Mouse (Mus musculus) embryonic facial prominence, embryonic 15.5 days (tissue): ENCODE measurements around the gene Gm10188. TPM values are rescaled to one million over a fixed set of nuclear protein-coding genes. Genes with fewer than 3 reads are reported as not detected.

Source experiments
- ATAC-seq: fragments of 200-750 bp; cut with Nextera tagmentation; 2 replicates; pipeline ENCODE4 v1.8.0; 2017; ENCODE audit warnings: low read depth, moderate TSS enrichment; ENCODE audit not compliant: insufficient number of reproducible peaks, low FRiP score, low TSS enrichment
- H3K27ac ChIP-seq: fragments of 300-500 bp; sonication (generic); replicated peaks from 2 replicates; pipeline ENCODE4 v1.5.1; 2015; ENCODE audit warnings: mild to moderate bottlenecking, inconsistent platforms
- H3K27me3 ChIP-seq: fragments of 300-500 bp; sonication (generic); 2 replicates; pipeline ENCODE4 v1.6.1; 2015; ENCODE audit warnings: inconsistent platforms
- H3K36me3 ChIP-seq: fragments of 300-500 bp; sonication (generic); 2 replicates; pipeline ENCODE4 v1.6.1; 2015; ENCODE audit warnings: mild to moderate bottlenecking, inconsistent platforms
- H3K4me1 ChIP-seq: fragments of 300-500 bp; sonication (generic); 2 replicates; pipeline ENCODE4 v1.6.1; 2015; ENCODE audit warnings: inconsistent platforms
- H3K4me2 ChIP-seq: fragments of 300-500 bp; sonication (generic); replicated peaks from 2 replicates; pipeline ENCODE4 v1.6.1; 2015; ENCODE audit warnings: mild to moderate bottlenecking, inconsistent platforms
- H3K4me3 ChIP-seq: fragments of 300-500 bp; sonication (generic); replicated peaks from 2 replicates; pipeline ENCODE4 v1.5.1; 2015; ENCODE audit warnings: mild to moderate bottlenecking, inconsistent platforms
- H3K9ac ChIP-seq: fragments of 300-500 bp; sonication (generic); 2 replicates; pipeline ENCODE4 v1.6.1; 2015; ENCODE audit warnings: inconsistent platforms
- H3K9me3 ChIP-seq: fragments of 300-500 bp; sonication (generic); replicated peaks from 2 replicates; pipeline ENCODE4 v1.6.1; 2016; ENCODE audit warnings: inconsistent platforms
- WGBS: fragments of 180-500 bp; shearing (Covaris S2); methylation state at CpG from one replicate; pipeline ENCODE4 v1.1.7; 2015; 5-methylcytosine and 5-hydroxymethylcytosine counted together
- polyA plus RNA-seq: library from polyadenylated mRNA; unstranded; fragments of >200 nt; fragmentation: Nextera tagmentation; extraction: Ambion mirVana; gene quantifications from 2 replicates; pipeline ENCODE4 v1.2.1, GENCODE M21; 2015

Gm10188 gene
- polyA plus RNA-seq, 1 experiment from 2014 or later = not detected

DNA sequence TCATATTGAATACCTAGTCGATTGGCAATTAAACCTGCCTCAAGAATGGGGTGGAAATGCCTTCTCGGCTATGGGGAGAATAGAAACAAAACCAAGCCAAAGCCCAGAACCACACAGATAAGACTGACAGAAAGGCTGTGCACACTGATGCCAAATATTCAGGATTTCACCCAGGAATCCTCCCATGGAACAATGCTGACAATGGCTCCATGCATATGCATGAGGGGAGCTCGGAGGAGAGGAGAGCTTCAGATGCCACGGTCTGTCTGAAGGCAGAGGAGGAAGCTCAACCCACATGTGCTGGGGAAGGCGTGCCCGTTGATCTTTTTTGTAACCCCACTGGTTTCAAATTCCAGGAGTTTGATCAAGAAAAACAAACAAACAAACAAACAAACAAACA lies 7.4 kb downstream of the Gm10188 start:
- WGBS = 27% methylated on average over 6 of the region's 6 CpGs
- Histone ChIP-seq H3K36me3 (no peaks in the 10 kb centered on the region), H3K9me3 (no peaks in the 10 kb centered on the region), H3K27ac (no peak overlapping the region), H3K27me3 (no peaks in the 10 kb centered on the region), H3K4me3 (no peak overlapping the region), H3K4me1 (no peaks in the 10 kb centered on the region), H3K9ac (no peak overlapping the region), H3K4me2 (no peak overlapping the region)
- no peak for ATAC-seq

DNA sequence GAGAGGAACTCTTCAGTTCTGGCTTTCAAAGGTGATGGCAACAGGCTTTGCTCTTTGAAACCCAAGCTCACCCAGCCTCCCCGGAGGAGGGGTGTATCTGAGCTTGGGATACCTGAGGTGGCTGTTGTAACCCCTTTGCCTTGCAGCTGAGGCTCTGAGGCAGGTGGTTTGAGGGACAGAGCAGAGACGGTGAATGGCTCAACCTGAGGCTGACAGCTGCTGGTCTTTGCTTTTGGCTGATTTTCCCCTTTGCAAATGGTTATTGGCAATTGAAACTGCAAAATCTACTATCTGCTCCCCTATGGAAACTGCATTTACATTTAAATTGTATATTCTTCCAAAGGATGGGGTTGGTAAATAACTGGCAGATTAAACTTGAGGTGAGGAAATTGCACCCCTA lies 7.9 kb downstream of the Gm10188 start:
- Histone ChIP-seq H3K27ac (no peak overlapping the region), H3K9me3 (no peaks in the 10 kb centered on the region), H3K9ac (no peak overlapping the region), H3K4me1 (no peaks in the 10 kb centered on the region), H3K4me2 (no peak overlapping the region), H3K36me3 (no peaks in the 10 kb centered on the region), H3K4me3 (no peak overlapping the region), H3K27me3 (no peaks in the 10 kb centered on the region)
- ATAC-seq = no peak
- WGBS = 43% methylated on average over 2 of the region's 2 CpGs

DNA sequence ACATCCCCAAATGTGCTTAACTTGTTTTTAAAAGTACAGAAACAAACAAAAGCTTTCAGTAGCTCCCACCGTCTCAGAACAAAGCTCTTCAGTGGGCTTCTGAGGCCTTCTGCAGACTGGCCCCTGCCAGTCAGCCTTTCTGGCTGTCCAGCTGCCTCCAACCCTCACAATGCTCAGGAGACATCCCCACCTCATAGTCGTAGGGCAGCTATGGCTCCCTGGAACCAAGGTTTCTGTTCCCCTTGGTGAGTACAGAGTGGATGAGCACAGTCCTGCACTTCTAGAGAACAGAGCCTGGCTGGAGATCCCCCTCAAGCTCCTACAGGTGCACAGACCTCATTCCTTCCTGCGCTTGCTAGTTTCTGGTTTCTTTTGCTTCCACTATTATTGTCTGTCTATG lies 13.3 kb downstream of the Gm10188 start:
- Histone ChIP-seq H3K9ac (no peak overlapping the region), H3K4me3 (no peak overlapping the region), H3K36me3 (no peaks in the 10 kb centered on the region), H3K4me2 (no peak overlapping the region), H3K27me3 (no peaks in the 10 kb centered on the region; the same call in 1 of the 2 replicates), H3K9me3 (no peaks in the 10 kb centered on the region), H3K4me1 (peaks cover 12% of the 10 kb centered on the region), H3K27ac (no peak overlapping the region)
- 52% methylated on average over 3 of the region's 3 CpGs for WGBS
- ATAC-seq = no peak

DNA sequence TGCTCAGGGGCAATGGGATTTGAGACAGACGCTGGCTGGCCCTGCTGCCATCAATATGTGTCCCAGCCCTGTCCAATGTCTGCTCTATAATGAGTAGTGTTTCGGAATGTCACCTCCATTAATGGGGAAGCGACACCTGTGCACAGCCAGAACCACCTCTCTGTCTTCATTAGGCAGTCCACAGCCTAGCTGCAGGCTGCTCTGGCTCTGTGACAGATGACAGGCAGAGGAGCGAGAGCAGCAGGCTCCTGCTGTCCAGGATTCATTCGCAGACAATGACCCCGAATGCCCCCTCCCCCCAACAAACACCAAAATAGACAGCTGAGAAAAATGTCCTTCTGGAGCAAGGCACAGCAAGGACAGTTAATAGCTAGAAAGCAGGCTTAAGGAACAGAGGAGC lies 16.5 kb downstream of the Gm10188 start:
- H3K4me3 ChIP-seq = no peak overlapping the region
- no peak overlapping the region for H3K9ac ChIP-seq
- no peak overlapping the region for H3K4me2 ChIP-seq
- H3K27me3 ChIP-seq = no peaks in the 10 kb centered on the region; the same call in 1 of the 2 replicates
- WGBS = 52% methylated on average over 6 of the region's 6 CpGs
- H3K36me3 ChIP-seq = no peaks in the 10 kb centered on the region
- H3K27ac ChIP-seq = no peak overlapping the region
- no peaks in the 10 kb centered on the region for H3K9me3 ChIP-seq
- H3K4me1 ChIP-seq = peaks cover 34% of the 10 kb centered on the region
- ATAC-seq = no peak

DNA sequence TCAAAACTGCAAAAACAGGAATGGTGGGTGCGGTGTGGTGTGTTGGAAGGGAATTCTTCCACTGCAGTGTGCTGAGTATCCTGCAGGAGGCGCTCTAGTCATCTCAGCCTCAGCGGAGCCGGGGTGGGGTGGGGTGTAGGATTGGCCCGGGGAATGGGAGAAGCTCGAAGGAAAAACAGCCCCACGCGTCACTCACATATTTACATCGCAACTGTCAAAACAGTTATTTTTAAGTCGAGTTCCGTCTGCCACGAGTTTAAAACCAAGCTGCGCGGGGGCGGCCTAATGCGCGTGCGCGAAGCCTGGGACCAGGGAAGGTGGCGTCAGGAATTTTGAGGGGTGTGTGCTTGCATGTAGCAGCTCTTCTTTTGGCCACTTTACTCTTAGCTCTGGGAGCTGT lies 17.3 kb downstream of the Gm10188 start:
- Histone ChIP-seq H3K4me1 (peaks cover 36% of the 10 kb centered on the region), H3K4me3 (peak overlapping the region; percentile 37), H3K27me3 (no peaks in the 10 kb centered on the region; the same call in 1 of the 2 replicates), H3K9me3 (no peaks in the 10 kb centered on the region), H3K36me3 (no peaks in the 10 kb centered on the region), H3K27ac (no peak overlapping the region), H3K9ac (no peak overlapping the region), H3K4me2 (peak overlapping the region; percentile 52)
- ATAC-seq = peak; percentile 35; the same call in 1 of the 2 replicates
- WGBS = 3% methylated on average over 20 of the region's 20 CpGs

DNA sequence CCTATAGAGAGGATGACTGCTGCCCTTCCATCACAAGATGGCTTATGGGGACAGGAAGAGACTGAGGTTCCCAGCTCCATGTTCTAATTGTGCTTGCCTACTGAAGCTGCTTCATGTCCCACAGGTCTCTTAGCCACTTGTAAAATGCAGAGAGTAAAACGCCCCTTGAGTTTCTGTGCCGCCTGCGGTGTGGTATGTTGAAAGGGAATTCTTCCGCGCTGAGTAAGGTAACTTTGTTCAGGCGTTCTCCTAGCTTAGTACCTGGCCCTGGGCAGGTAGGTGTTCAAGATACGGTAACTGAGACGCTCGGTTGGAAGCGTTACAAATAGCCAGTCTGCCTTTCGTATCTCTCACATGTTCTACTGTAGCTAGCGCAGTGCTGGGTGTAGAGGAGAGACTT lies 17.9 kb downstream of the Gm10188 start:
- H3K4me1 ChIP-seq = peaks cover 36% of the 10 kb centered on the region
- no peak overlapping the region for H3K9ac ChIP-seq
- peak overlapping the region; percentile 37; the same call in 1 of the 2 replicates for H3K4me3 ChIP-seq
- ATAC-seq = peak; percentile 30; the same call in 1 of the 2 replicates
- 35% methylated on average over 12 of the region's 12 CpGs for WGBS
- peak overlapping the region; percentile 52 for H3K4me2 ChIP-seq
- H3K27me3 ChIP-seq = no peaks in the 10 kb centered on the region; the same call in 1 of the 2 replicates
- H3K36me3 ChIP-seq = no peaks in the 10 kb centered on the region
- no peak overlapping the region for H3K27ac ChIP-seq
- no peaks in the 10 kb centered on the region for H3K9me3 ChIP-seq

DNA sequence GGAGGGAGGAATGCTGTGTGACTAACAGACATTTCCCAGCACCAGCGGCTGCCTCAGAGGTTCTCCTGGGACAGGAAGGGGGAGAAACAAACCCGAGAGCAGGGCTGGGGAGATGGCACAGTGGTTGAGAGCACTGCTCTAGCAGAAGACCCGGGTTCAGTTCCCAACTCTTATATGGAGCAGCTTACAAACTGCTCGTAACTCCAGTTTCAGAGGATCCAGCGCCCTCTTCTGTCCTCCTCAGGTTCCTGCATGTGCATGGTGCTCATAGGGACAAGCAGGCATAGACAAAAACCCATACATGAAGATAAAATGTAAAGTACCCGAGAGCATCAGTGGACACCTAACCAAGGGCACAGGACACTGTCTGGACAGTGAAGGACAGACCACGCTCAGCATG lies 18.6 kb downstream of the Gm10188 start:
- 12% methylated on average over 7 of the region's 7 CpGs for WGBS
- no peak overlapping the region for H3K4me2 ChIP-seq
- no peaks in the 10 kb centered on the region for H3K36me3 ChIP-seq
- H3K9me3 ChIP-seq = no peaks in the 10 kb centered on the region
- no peak for ATAC-seq
- H3K4me1 ChIP-seq = peaks cover 36% of the 10 kb centered on the region
- H3K27ac ChIP-seq = no peak overlapping the region
- H3K4me3 ChIP-seq = no peak overlapping the region
- no peak overlapping the region for H3K9ac ChIP-seq
- no peaks in the 10 kb centered on the region; the same call in 1 of the 2 replicates for H3K27me3 ChIP-seq

DNA sequence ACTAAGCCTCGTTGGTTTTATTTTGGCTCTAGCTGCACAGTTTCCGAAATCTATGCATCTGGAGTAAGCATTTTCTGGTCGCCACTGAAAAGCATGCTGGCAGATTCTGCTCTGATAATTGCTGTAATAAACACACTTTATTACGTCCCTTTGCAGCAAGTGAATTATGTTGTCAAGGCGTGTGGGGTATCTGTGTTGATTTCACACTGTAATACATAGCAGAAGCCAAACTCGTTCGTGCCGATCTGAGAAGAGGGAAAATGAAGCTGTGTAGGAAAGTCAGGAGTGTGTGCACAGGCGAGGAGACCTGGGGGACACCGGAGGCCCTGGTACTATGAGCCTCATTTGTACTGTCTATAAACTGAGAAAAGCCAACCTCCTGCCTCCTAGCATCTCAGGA lies 20.2 kb downstream of the Gm10188 start:
- Histone ChIP-seq H3K4me1 (peaks cover 36% of the 10 kb centered on the region), H3K27me3 (no peaks in the 10 kb centered on the region; the same call in 1 of the 2 replicates), H3K4me2 (no peak overlapping the region), H3K36me3 (no peaks in the 10 kb centered on the region), H3K9ac (no peak overlapping the region), H3K4me3 (no peak overlapping the region), H3K9me3 (no peaks in the 10 kb centered on the region), H3K27ac (no peak overlapping the region)
- ATAC-seq = no peak
- WGBS = 50% methylated on average over 10 of the region's 10 CpGs

DNA sequence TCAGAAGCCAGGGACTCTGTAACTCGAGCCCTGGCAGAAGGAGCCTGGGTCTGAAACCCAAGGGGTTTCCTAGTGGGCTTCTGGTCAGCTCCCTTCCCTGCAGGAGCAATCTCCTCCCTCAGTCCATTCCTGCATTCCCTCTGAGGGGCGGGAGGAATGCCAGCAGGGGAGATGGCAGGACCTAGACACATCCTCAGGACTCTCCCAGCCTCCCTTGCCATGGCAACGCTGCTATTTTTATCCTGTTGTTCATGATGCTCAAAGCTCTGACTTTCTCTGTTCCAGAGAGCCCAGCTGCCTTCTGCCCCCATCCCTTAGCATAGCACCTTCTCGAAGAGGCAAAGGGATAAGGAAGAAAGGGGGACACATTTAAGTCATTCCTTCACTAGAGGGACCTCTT lies 21.4 kb downstream of the Gm10188 start:
- Histone ChIP-seq H3K9ac (no peak overlapping the region), H3K9me3 (no peaks in the 10 kb centered on the region), H3K36me3 (no peaks in the 10 kb centered on the region), H3K4me1 (peaks cover 36% of the 10 kb centered on the region), H3K27me3 (peaks cover 4% of the 10 kb centered on the region; the same call in 1 of the 2 replicates), H3K4me2 (no peak overlapping the region), H3K27ac (no peak overlapping the region), H3K4me3 (no peak overlapping the region)
- 17% methylated on average over 4 of the region's 4 CpGs for WGBS
- no peak for ATAC-seq

DNA sequence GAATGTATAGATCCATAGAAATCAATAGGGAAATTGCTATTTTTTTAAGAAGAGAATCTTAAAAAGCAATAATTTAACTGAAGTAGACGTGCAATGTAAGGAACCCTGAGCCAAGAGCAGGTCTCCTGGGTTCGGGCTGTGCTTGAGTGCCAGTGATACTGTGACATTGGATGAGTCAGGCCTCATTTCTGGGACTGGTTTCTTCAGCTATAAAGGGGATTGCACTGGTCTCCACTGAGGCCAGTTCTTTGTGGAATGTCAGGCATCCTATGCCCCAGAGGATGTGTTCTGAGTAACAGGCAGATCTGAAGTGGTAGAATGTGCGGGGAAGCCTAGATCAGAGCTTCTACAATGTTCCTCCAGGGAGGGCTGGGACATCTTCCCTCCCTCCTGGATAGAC lies 22.7 kb downstream of the Gm10188 start:
- 71% methylated on average over 3 of the region's 3 CpGs for WGBS
- Histone ChIP-seq H3K9me3 (no peaks in the 10 kb centered on the region), H3K36me3 (no peaks in the 10 kb centered on the region), H3K27ac (no peak overlapping the region), H3K27me3 (peaks cover 8% of the 10 kb centered on the region; the same call in 1 of the 2 replicates), H3K9ac (no peak overlapping the region), H3K4me2 (no peak overlapping the region), H3K4me1 (peaks cover 31% of the 10 kb centered on the region), H3K4me3 (no peak overlapping the region)
- ATAC-seq = no peak

DNA sequence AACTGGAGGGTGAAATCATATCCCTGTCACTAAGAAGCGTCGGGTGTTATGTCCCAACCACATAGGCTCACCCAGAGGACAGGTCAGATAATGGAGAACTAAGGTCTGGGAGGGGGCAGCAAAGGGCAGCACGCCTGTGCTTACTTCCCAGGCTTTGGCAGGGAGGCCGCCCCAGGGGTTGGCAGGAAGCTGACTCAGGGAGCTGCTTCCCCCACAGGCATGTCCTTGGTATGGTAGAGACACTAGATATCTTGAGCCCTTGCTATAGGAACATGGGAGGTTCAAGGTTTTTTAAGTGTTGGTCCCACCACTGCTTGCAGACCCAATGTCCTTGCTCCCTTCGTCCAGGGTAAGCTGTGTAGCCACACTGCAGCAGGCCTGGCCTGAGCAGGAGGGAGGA lies 23.6 kb downstream of the Gm10188 start:
- peaks cover 32% of the 10 kb centered on the region for H3K4me1 ChIP-seq
- ATAC-seq = no peak
- no peak overlapping the region for H3K27ac ChIP-seq
- H3K4me2 ChIP-seq = no peak overlapping the region
- H3K36me3 ChIP-seq = no peaks in the 10 kb centered on the region
- no peaks in the 10 kb centered on the region for H3K9me3 ChIP-seq
- H3K27me3 ChIP-seq = peaks cover 8% of the 10 kb centered on the region; the same call in 1 of the 2 replicates
- no peak overlapping the region for H3K9ac ChIP-seq
- H3K4me3 ChIP-seq = no peak overlapping the region
- WGBS = 41% methylated on average over 5 of the region's 5 CpGs

DNA sequence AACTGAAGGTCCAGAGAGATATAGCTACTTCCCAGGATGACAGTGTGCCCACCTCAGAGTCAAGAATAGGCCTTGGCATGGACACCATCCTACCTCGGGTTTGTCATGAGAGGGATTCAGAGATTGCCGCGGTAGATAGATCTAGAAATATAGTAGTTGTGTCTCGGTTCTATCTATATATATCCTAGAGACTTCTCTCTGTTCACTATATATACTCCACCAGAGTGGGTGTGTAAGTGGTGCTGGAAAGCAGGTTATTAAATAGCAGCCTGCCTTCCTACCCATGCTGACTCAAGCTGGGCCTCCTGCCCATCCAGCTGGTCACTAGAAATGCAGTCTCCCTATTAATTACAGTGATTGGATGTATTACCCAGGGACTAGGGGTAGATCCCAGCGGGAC lies 26.8 kb downstream of the Gm10188 start:
- Histone ChIP-seq H3K9ac (no peak overlapping the region), H3K36me3 (no peaks in the 10 kb centered on the region), H3K27ac (no peak overlapping the region), H3K4me2 (no peak overlapping the region), H3K4me1 (peaks cover 25% of the 10 kb centered on the region), H3K9me3 (no peaks in the 10 kb centered on the region), H3K27me3 (peaks cover 19% of the 10 kb centered on the region; the same call in 1 of the 2 replicates), H3K4me3 (no peak overlapping the region)
- no peak for ATAC-seq
- WGBS = 90% methylated on average over 5 of the region's 5 CpGs
